Mouse (Mus musculus): ENCODE data around the gene Stk39. TPM values are rescaled to one million over a fixed set of nuclear protein-coding genes. Genes with fewer than 3 reads are reported as not detected.
A peak's percentile ranks its signal among the peaks of the same experiment; 100 is the strongest.

Gene Stk39
- polyA plus RNA-seq, 1 experiment from 2014 or later: 39.0 TPM

GRCm38 (mm10) chr2:68420223-68420622 lies 51.8 kb downstream of the Stk39 start:
- no peaks in the 10 kb centered on the region for H3K27me3 ChIP-seq (ENCODE audit: control insufficient read depth, insufficient read depth, low read length)
- ATAC-seq (ENCODE audit: low FRiP score, low TSS enrichment): no peak
- H3K27ac ChIP-seq (replicated peaks; ENCODE audit: low read depth, low read length): no peak overlapping the region
- no peak overlapping the region for H3K4me3 ChIP-seq (replicated peaks; ENCODE audit: low read depth, low read length)
- no peaks in the 10 kb centered on the region for H3K36me3 ChIP-seq (ENCODE audit: control insufficient read depth, insufficient read depth, low read length)
- WGBS: 95% methylated on average over 6 of the region's 6 CpGs
- no peaks in the 10 kb centered on the region for H3K9me3 ChIP-seq (ENCODE audit: control insufficient read depth, low read length)
- no peak overlapping the region for H3K9ac ChIP-seq (replicated peaks; ENCODE audit: low read length)
- H3K4me1 ChIP-seq (ENCODE audit: control insufficient read depth, insufficient read depth, low read length): no peaks in the 10 kb centered on the region
- no peak for DNase-seq
- no peak overlapping the region for H3K4me2 ChIP-seq (ENCODE audit: low read length)

GRCm38 (mm10) chr2:68419746-68420145 lies 52.3 kb downstream of the Stk39 start:
- H3K4me2 ChIP-seq (ENCODE audit: low read length): no peak overlapping the region
- 88% methylated on average over 7 of the region's 7 CpGs for WGBS
- no peak overlapping the region for H3K27ac ChIP-seq (replicated peaks; ENCODE audit: low read depth, low read length)
- ATAC-seq (ENCODE audit: low FRiP score, low TSS enrichment): no peak
- no peaks in the 10 kb centered on the region for H3K4me1 ChIP-seq (ENCODE audit: control insufficient read depth, insufficient read depth, low read length)
- no peak for DNase-seq
- H3K9ac ChIP-seq (replicated peaks; ENCODE audit: low read length): no peak overlapping the region
- H3K4me3 ChIP-seq (replicated peaks; ENCODE audit: low read depth, low read length): no peak overlapping the region
- H3K9me3 ChIP-seq (ENCODE audit: control insufficient read depth, low read length): no peaks in the 10 kb centered on the region
- no peaks in the 10 kb centered on the region for H3K27me3 ChIP-seq (ENCODE audit: control insufficient read depth, insufficient read depth, low read length)
- no peaks in the 10 kb centered on the region for H3K36me3 ChIP-seq (ENCODE audit: control insufficient read depth, insufficient read depth, low read length)

GRCm38 (mm10) chr2:68419165-68419564 lies 52.9 kb downstream of the Stk39 start:
- Histone ChIP-seq H3K4me1 (ENCODE audit: control insufficient read depth, insufficient read depth, low read length) (no peaks in the 10 kb centered on the region), H3K9ac (replicated peaks; ENCODE audit: low read length) (no peak overlapping the region), H3K27me3 (ENCODE audit: control insufficient read depth, insufficient read depth, low read length) (no peaks in the 10 kb centered on the region), H3K9me3 (ENCODE audit: control insufficient read depth, low read length) (no peaks in the 10 kb centered on the region), H3K36me3 (ENCODE audit: control insufficient read depth, insufficient read depth, low read length) (no peaks in the 10 kb centered on the region), H3K4me3 (replicated peaks; ENCODE audit: low read depth, low read length) (no peak overlapping the region), H3K4me2 (ENCODE audit: low read length) (no peak overlapping the region), H3K27ac (replicated peaks; ENCODE audit: low read depth, low read length) (no peak overlapping the region)
- WGBS: 96% methylated on average over 7 of the region's 7 CpGs
- DNase-seq: no peak
- no peak for ATAC-seq (ENCODE audit: low FRiP score, low TSS enrichment)

GRCm38 (mm10) chr2:68417081-68417480 lies 55.0 kb downstream of the Stk39 start:
- no peak overlapping the region for H3K27ac ChIP-seq (replicated peaks; ENCODE audit: low read depth, low read length)
- H3K9ac ChIP-seq (replicated peaks; ENCODE audit: low read length): no peak overlapping the region
- no peak overlapping the region for H3K4me3 ChIP-seq (replicated peaks; ENCODE audit: low read depth, low read length)
- no peaks in the 10 kb centered on the region for H3K27me3 ChIP-seq (ENCODE audit: control insufficient read depth, insufficient read depth, low read length)
- H3K4me1 ChIP-seq (ENCODE audit: control insufficient read depth, insufficient read depth, low read length): no peaks in the 10 kb centered on the region
- H3K4me2 ChIP-seq (ENCODE audit: low read length): no peak overlapping the region
- no peaks in the 10 kb centered on the region for H3K9me3 ChIP-seq (ENCODE audit: control insufficient read depth, low read length)
- DNase-seq (no peak), ATAC-seq (ENCODE audit: low FRiP score, low TSS enrichment) (no peak)
- no peaks in the 10 kb centered on the region for H3K36me3 ChIP-seq (ENCODE audit: control insufficient read depth, insufficient read depth, low read length)
- WGBS: 97% methylated on average over 5 of the region's 5 CpGs

- Histone ChIP-seq H3K4me3 (replicated peaks; ENCODE audit: low read depth, low read length) (no peak overlapping the region), H3K9ac (replicated peaks; ENCODE audit: low read length) (no peak overlapping the region), H3K4me1 (ENCODE audit: control insufficient read depth, insufficient read depth, low read length) (no peaks in the 10 kb centered on the region), H3K27me3 (ENCODE audit: control insufficient read depth, insufficient read depth, low read length) (no peaks in the 10 kb centered on the region), H3K9me3 (ENCODE audit: control insufficient read depth, low read length) (no peaks in the 10 kb centered on the region), H3K4me2 (ENCODE audit: low read length) (no peak overlapping the region), H3K27ac (replicated peaks; ENCODE audit: low read depth, low read length) (no peak overlapping the region), H3K36me3 (ENCODE audit: control insufficient read depth, insufficient read depth, low read length) (no peaks in the 10 kb centered on the region)
- no peak for DNase-seq
- ATAC-seq (ENCODE audit: low FRiP score, low TSS enrichment): no peak
- 93% methylated on average over 6 of the region's 6 CpGs for WGBS
These were observed 56.4 kb downstream of the Stk39 start for GRCm38 (mm10) chr2:68415691-68416090.

- H3K27ac ChIP-seq (replicated peaks; ENCODE audit: low read depth, low read length): no peak overlapping the region
- H3K4me1 ChIP-seq (ENCODE audit: control insufficient read depth, insufficient read depth, low read length): peaks cover 15% of the 10 kb centered on the region
- H3K36me3 ChIP-seq (ENCODE audit: control insufficient read depth, insufficient read depth, low read length): no peaks in the 10 kb centered on the region
- no peaks in the 10 kb centered on the region for H3K27me3 ChIP-seq (ENCODE audit: control insufficient read depth, insufficient read depth, low read length)
- H3K4me2 ChIP-seq (ENCODE audit: low read length): no peak overlapping the region
- no peak overlapping the region for H3K9ac ChIP-seq (replicated peaks; ENCODE audit: low read length)
- H3K9me3 ChIP-seq (ENCODE audit: control insufficient read depth, low read length): no peaks in the 10 kb centered on the region
- 91% methylated on average over 5 of the region's 5 CpGs for WGBS
- no peak overlapping the region for H3K4me3 ChIP-seq (replicated peaks; ENCODE audit: low read depth, low read length)
- DNase-seq: no peak
- no peak for ATAC-seq (ENCODE audit: low FRiP score, low TSS enrichment)
These were observed 59.9 kb downstream of the Stk39 start for GRCm38 (mm10) chr2:68412149-68412548.

- 80% methylated on average over 8 of the region's 8 CpGs for WGBS
- no peak overlapping the region for H3K27ac ChIP-seq (replicated peaks; ENCODE audit: low read depth, low read length)
- no peak overlapping the region for H3K4me3 ChIP-seq (replicated peaks; ENCODE audit: low read depth, low read length)
- H3K36me3 ChIP-seq (ENCODE audit: control insufficient read depth, insufficient read depth, low read length): no peaks in the 10 kb centered on the region
- DNase-seq (no peak), ATAC-seq (ENCODE audit: low FRiP score, low TSS enrichment) (no peak)
- peaks cover 23% of the 10 kb centered on the region for H3K4me1 ChIP-seq (ENCODE audit: control insufficient read depth, insufficient read depth, low read length)
- H3K9me3 ChIP-seq (ENCODE audit: control insufficient read depth, low read length): no peaks in the 10 kb centered on the region
- H3K4me2 ChIP-seq (ENCODE audit: low read length): no peak overlapping the region
- no peak overlapping the region for H3K9ac ChIP-seq (replicated peaks; ENCODE audit: low read length)
- H3K27me3 ChIP-seq (ENCODE audit: control insufficient read depth, insufficient read depth, low read length): no peaks in the 10 kb centered on the region
These were observed 60.9 kb downstream of the Stk39 start for GRCm38 (mm10) chr2:68411201-68411600.

GRCm38 (mm10) chr2:68409640-68410215 lies 62.3 kb downstream of the Stk39 start:
- no peaks in the 10 kb centered on the region for H3K27me3 ChIP-seq (ENCODE audit: control insufficient read depth, insufficient read depth, low read length)
- H3K4me3 ChIP-seq (replicated peaks; ENCODE audit: low read depth, low read length): no peak overlapping the region
- no peak overlapping the region for H3K4me2 ChIP-seq (ENCODE audit: low read length)
- no peak overlapping the region for H3K27ac ChIP-seq (replicated peaks; ENCODE audit: low read depth, low read length)
- H3K9me3 ChIP-seq (ENCODE audit: control insufficient read depth, low read length): no peaks in the 10 kb centered on the region
- no peak overlapping the region for H3K9ac ChIP-seq (replicated peaks; ENCODE audit: low read length)
- peaks cover 35% of the 10 kb centered on the region for H3K4me1 ChIP-seq (ENCODE audit: control insufficient read depth, insufficient read depth, low read length)
- DNase-seq: peak; percentile 57
- 80% methylated on average over 12 of the region's 12 CpGs for WGBS
- ATAC-seq (ENCODE audit: low FRiP score, low TSS enrichment): 0 out of 2 replicates have a peak, but pooled peaks have one; percentile 28
- H3K36me3 ChIP-seq (ENCODE audit: control insufficient read depth, insufficient read depth, low read length): no peaks in the 10 kb centered on the region

GRCm38 (mm10) chr2:68408271-68408980 lies 63.6 kb downstream of the Stk39 start:
- DNase-seq: no peak
- H3K27ac ChIP-seq (replicated peaks; ENCODE audit: low read depth, low read length): no peak overlapping the region
- peaks cover 43% of the 10 kb centered on the region for H3K4me1 ChIP-seq (ENCODE audit: control insufficient read depth, insufficient read depth, low read length)
- no peaks in the 10 kb centered on the region for H3K36me3 ChIP-seq (ENCODE audit: control insufficient read depth, insufficient read depth, low read length)
- WGBS: 64% methylated on average over 17 of the region's 17 CpGs
- no peak overlapping the region for H3K9ac ChIP-seq (replicated peaks; ENCODE audit: low read length)
- no peaks in the 10 kb centered on the region for H3K9me3 ChIP-seq (ENCODE audit: control insufficient read depth, low read length)
- no peak for ATAC-seq (ENCODE audit: low FRiP score, low TSS enrichment)
- no peak overlapping the region for H3K4me3 ChIP-seq (replicated peaks; ENCODE audit: low read depth, low read length)
- H3K4me2 ChIP-seq (ENCODE audit: low read length): no peak overlapping the region
- H3K27me3 ChIP-seq (ENCODE audit: control insufficient read depth, insufficient read depth, low read length): no peaks in the 10 kb centered on the region

Measured in midbrain, embryonic 14.5 days (tissue).